Mouse (Mus musculus): ENCODE data around the gene Chmp6. TPM values are rescaled to one million over a fixed set of nuclear protein-coding genes. Genes with fewer than 3 reads are reported as not detected.

The Chmp6 gene
- polyA plus RNA-seq, 2 experiments, result 15.2 to 25.2 TPM

- Histone ChIP-seq H3K4me3 (ENCODE audit: insufficient read depth in 1 of 2, low read depth in 2 of 2, low read length in 2 of 2) (peak overlapping the region; percentile 53 to 65), H3K27ac (no peak overlapping the region), H3K9me3 (ENCODE audit: control insufficient read depth, low read length) (no peaks in the 10 kb centered on the region), H3K4me1 (replicated peaks; ENCODE audit: control insufficient read depth in 2 of 2, insufficient read depth in 2 of 2, low read length in 1 of 2) (peaks cover 0 to 23% of the 10 kb centered on the region in 2 experiments; a peak in 3 of 4 replicates), H3K27me3 (ENCODE audit: control insufficient read depth, insufficient read depth, low read length) (peaks cover 29% of the 10 kb centered on the region), H3K36me3 (replicated peaks; ENCODE audit: control insufficient read depth, insufficient read depth, low read depth) (no peaks in the 10 kb centered on the region), H3K9ac (replicated peaks) (peak overlapping the region; percentile 41), H3K4me2 (ENCODE audit: low read depth) (peak overlapping the region; percentile 91)
- TF ChIP-seq CTCF (IDR thresholded peaks at IDR 0.05; ENCODE audit: low read depth), result no peak
- TF ChIP-seq EP300 (IDR thresholded peaks at IDR 0.05; ENCODE audit: low read depth), result no peak
- under 1% methylated on average over 43 of the region's 43 CpGs for WGBS (ENCODE audit: insufficient replicate concordance)
- peak; percentile 35 for ATAC-seq (ENCODE audit: insufficient read depth)
- DNase-seq (ENCODE audit: low read depth in 3 of 3, low spot score in 3 of 3), result peak in 1 of 3 experiments; percentile 35
Observed at GRCm38 (mm10) chr11:119942201-119942726, 29.0 kb downstream of the Chmp6 start.

DNA sequence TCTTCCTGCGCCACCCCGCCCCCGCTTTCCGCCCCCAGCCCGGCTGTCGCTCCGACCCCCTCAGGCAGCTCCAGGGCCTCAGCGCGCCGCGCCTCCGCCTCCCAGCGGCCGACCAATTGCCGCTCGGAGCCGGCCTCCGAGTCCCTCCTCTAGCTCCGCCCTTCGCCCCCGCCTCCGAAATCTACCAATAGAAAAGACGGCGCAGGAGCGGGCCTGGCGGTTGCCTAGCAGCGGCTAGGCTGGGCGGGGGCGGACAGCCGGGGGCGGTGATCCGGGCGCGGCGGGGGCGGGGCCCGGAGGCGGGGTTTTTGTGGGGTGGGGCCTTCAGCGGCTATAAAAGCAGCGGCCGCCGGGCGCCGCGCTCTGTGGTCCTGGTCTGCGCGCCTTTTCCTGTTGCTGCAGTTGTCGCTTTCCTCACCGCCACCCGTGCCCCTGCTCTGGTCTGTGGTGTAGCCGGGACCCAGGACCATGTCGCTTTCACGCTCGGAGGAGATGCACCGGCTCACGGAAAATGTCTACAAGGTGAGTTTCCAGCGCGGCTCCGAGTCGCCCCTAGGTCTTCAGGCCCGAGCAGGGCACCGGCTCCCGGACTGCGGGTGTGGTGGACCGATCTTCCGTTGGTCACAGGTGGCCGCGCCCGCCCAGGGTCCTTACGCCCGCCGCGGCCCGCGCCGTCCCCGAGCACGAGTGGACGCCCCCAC is 29.6 kb downstream of the Chmp6 start, which contains the start of gene Baiap2:
Gene Baiap2 (plus strand): TSS at position 37 of the 701 bp plus-strand sequence.
- Histone ChIP-seq H3K4me3 (ENCODE audit: insufficient read depth in 1 of 2, low read depth in 2 of 2, low read length in 2 of 2) (peak within 1 kb of the TSS; percentile 66 to 71), H3K9ac (replicated peaks) (peak within 1 kb of the TSS; percentile 54), H3K36me3 (replicated peaks; ENCODE audit: control insufficient read depth, insufficient read depth, low read depth) (no peaks in the 10 kb centered on the region), H3K4me1 (replicated peaks; ENCODE audit: control insufficient read depth in 2 of 2, insufficient read depth in 2 of 2, low read length in 1 of 2) (peaks cover 0 to 27% of the 10 kb centered on the region in 2 experiments; a peak in 3 of 4 replicates), H3K9me3 (ENCODE audit: control insufficient read depth, low read length) (no peaks in the 10 kb centered on the region), H3K27ac (no peak within 1 kb of the TSS), H3K4me2 (ENCODE audit: low read depth) (peak within 1 kb of the TSS; percentile 91), H3K27me3 (ENCODE audit: control insufficient read depth, insufficient read depth, low read length) (peaks cover 29% of the 10 kb centered on the region)
- DNase-seq (ENCODE audit: low read depth in 3 of 3, low spot score in 3 of 3) (peak; percentile 91 to 92 (median 91)), ATAC-seq (ENCODE audit: insufficient read depth) (peak; percentile 92)
- under 1% methylated on average over 76 of the region's 79 CpGs for WGBS (ENCODE audit: insufficient replicate concordance)
- TF ChIP-seq EP300 (IDR thresholded peaks at IDR 0.05; ENCODE audit: low read depth), result no peak
- TF ChIP-seq CTCF (IDR thresholded peaks at IDR 0.05; ENCODE audit: low read depth), result no peak

DNA sequence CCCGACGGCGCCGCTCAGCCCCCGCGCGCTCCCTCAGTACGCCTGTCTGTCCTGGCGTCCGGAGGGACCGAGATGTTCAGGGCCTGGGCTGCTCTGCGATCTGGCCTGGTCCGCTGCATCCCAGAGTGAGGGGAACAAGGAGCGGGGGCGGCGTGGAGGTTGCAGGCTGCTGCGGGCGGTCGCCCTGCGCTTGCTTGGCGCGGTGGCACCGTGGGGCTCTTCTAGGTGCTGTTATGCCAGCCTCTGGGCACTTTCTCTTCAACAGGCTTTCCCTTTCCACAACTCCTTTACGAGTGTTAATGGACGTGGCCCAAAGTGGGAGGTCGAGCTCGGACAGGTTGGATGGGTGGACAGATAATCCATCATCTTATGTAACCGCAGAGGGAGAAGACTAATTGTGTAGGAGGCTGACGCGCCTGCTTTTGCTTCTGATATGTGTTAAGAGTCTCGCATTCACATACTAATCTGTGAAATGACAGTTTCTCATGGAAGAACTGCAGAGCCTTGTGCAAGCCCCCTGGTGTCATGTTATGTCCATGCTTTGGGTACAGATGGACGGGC is 30.3 kb downstream of the Chmp6 start:
- Histone ChIP-seq H3K4me2 (ENCODE audit: low read depth) (peak overlapping the region; percentile 91), H3K4me1 (replicated peaks; ENCODE audit: control insufficient read depth in 2 of 2, insufficient read depth in 2 of 2, low read length in 1 of 2) (peaks cover 0 to 27% of the 10 kb centered on the region in 2 experiments; a peak in 3 of 4 replicates), H3K36me3 (replicated peaks; ENCODE audit: control insufficient read depth, insufficient read depth, low read depth) (no peaks in the 10 kb centered on the region), H3K27me3 (ENCODE audit: control insufficient read depth, insufficient read depth, low read length) (peaks cover 29% of the 10 kb centered on the region), H3K4me3 (ENCODE audit: insufficient read depth in 1 of 2, low read depth in 2 of 2, low read length in 2 of 2) (peak overlapping the region; percentile 66 to 71), H3K9me3 (ENCODE audit: control insufficient read depth, low read length) (no peaks in the 10 kb centered on the region), H3K27ac (no peak overlapping the region), H3K9ac (replicated peaks) (peak overlapping the region; percentile 54)
- DNase-seq (ENCODE audit: low read depth in 3 of 3, low spot score in 3 of 3) (no peak), ATAC-seq (ENCODE audit: insufficient read depth) (peak; percentile 5; the same call in 1 of the 2 replicates)
- TF ChIP-seq EP300 (IDR thresholded peaks at IDR 0.05; ENCODE audit: low read depth) (no peak), CTCF (IDR thresholded peaks at IDR 0.05; ENCODE audit: low read depth) (no peak)
- WGBS (ENCODE audit: insufficient replicate concordance), result 3% methylated on average over 32 of the region's 32 CpGs

- H3K9me3 ChIP-seq (ENCODE audit: control insufficient read depth, low read length), result no peaks in the 10 kb centered on the region
- peaks cover 29% of the 10 kb centered on the region for H3K27me3 ChIP-seq (ENCODE audit: control insufficient read depth, insufficient read depth, low read length)
- H3K4me1 ChIP-seq (replicated peaks; ENCODE audit: control insufficient read depth in 2 of 2, insufficient read depth in 2 of 2, low read length in 1 of 2), result peaks cover 0 to 26% of the 10 kb centered on the region in 2 experiments; a peak in 3 of 4 replicates
- WGBS (ENCODE audit: insufficient replicate concordance), result 70% methylated on average over 7 of the region's 7 CpGs
- no peak overlapping the region for H3K4me3 ChIP-seq (ENCODE audit: insufficient read depth in 1 of 2, low read depth in 2 of 2, low read length in 2 of 2)
- ATAC-seq (ENCODE audit: insufficient read depth) (no peak), DNase-seq (ENCODE audit: low read depth in 3 of 3, low spot score in 3 of 3) (no peak)
- H3K27ac ChIP-seq, result no peak overlapping the region
- H3K4me2 ChIP-seq (ENCODE audit: low read depth), result peak overlapping the region; percentile 6; the same call in 1 of the 2 replicates
- no peaks in the 10 kb centered on the region for H3K36me3 ChIP-seq (replicated peaks; ENCODE audit: control insufficient read depth, insufficient read depth, low read depth)
- H3K9ac ChIP-seq (replicated peaks), result no peak overlapping the region
- no peak for TF ChIP-seq EP300 (IDR thresholded peaks at IDR 0.05; ENCODE audit: low read depth)
- no peak for TF ChIP-seq CTCF (IDR thresholded peaks at IDR 0.05; ENCODE audit: low read depth)
Observed at GRCm38 (mm10) chr11:119945343-119945742, 32.1 kb downstream of the Chmp6 start.

DNA sequence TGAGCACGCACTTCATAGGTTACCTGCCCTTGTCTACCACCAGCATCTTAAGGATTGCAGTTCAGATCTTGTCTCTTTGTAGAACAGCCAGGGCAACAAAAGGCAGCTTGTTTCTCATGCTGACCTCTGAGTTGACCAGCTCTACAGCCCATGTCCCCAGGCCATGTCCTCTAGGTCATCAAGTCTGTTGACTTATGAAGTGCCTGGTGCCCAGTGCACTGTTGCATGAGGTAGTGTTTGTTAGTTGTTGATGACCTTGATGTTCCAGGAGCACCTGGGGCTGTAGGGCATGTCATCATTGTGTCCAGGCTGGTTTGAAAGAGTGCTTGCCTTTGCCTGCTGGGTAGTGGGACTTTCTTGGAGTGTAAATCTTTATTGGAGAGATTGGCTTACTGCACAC is 34.2 kb downstream of the Chmp6 start:
- TF ChIP-seq EP300 (IDR thresholded peaks at IDR 0.05; ENCODE audit: low read depth) (no peak), CTCF (IDR thresholded peaks at IDR 0.05; ENCODE audit: low read depth) (no peak)
- Histone ChIP-seq H3K4me1 (replicated peaks; ENCODE audit: control insufficient read depth in 2 of 2, insufficient read depth in 2 of 2, low read length in 1 of 2) (peaks cover 0 to 31% of the 10 kb centered on the region in 2 experiments; a peak in 3 of 4 replicates), H3K27ac (no peak overlapping the region), H3K27me3 (ENCODE audit: control insufficient read depth, insufficient read depth, low read length) (peaks cover 18% of the 10 kb centered on the region), H3K4me2 (ENCODE audit: low read depth) (no peak overlapping the region), H3K9ac (replicated peaks) (no peak overlapping the region), H3K9me3 (ENCODE audit: control insufficient read depth, low read length) (no peaks in the 10 kb centered on the region), H3K36me3 (replicated peaks; ENCODE audit: control insufficient read depth, insufficient read depth, low read depth) (no peaks in the 10 kb centered on the region), H3K4me3 (ENCODE audit: insufficient read depth in 1 of 2, low read depth in 2 of 2, low read length in 2 of 2) (no peak overlapping the region)
- ATAC-seq (ENCODE audit: insufficient read depth), result no peak
- WGBS (ENCODE audit: insufficient replicate concordance), result 73% methylated on average over 1 of the region's 1 CpGs
- no peak for DNase-seq (ENCODE audit: low read depth in 3 of 3, low spot score in 3 of 3)

All from liver, embryonic 14.5 days (tissue).